Mouse (Mus musculus) intestine, embryonic 14.5 days (tissue): ENCODE data around the gene Zfp710. TPM values are rescaled to one million over a fixed set of nuclear protein-coding genes. Genes with fewer than 3 reads are reported as not detected.
"Not testable (repeated sequence)": the region's sequence is repeated elsewhere in the genome, so short reads cannot be mapped to it uniquely, and the experiment has no call there.

Experiments
- ATAC-seq: fragments of 200-750 bp; cut with Nextera tagmentation; replicated peaks from 2 replicates; pipeline ENCODE4 v1.8.0; 2017; ENCODE audit warnings: low read depth, moderate number of reproducible peaks, moderate TSS enrichment, moderate library complexity; ENCODE audit not compliant: low FRiP score, low TSS enrichment
- DNase-seq: peaks from one replicate; pipeline ENCODE4 v3.0.0-alpha.2; 2018; ENCODE audit warnings: low spot score
- H3K27ac ChIP-seq: fragments of 300-500 bp; sonication (generic); 2 replicates; pipeline ENCODE4 v1.5.1; 2014; ENCODE audit warnings: low read depth, mild to moderate bottlenecking, control low read depth
- H3K27me3 ChIP-seq: fragments of 300-500 bp; sonication (generic); replicated peaks from 2 replicates; pipeline ENCODE4 v1.6.1; 2014; ENCODE audit warnings: low read length, control low read depth; ENCODE audit not compliant: control insufficient read depth, insufficient read depth
- H3K36me3 ChIP-seq: fragments of 300-500 bp; sonication (generic); 2 replicates; pipeline ENCODE4 v1.6.1; 2014; ENCODE audit warnings: low read length, control low read depth; ENCODE audit not compliant: control insufficient read depth, insufficient read depth
- H3K4me1 ChIP-seq: fragments of 300-500 bp; sonication (generic); replicated peaks from 2 replicates; pipeline ENCODE4 v1.6.1; 2014; ENCODE audit warnings: low read length, control low read depth, mixed read lengths; ENCODE audit not compliant: control insufficient read depth, insufficient read depth
- H3K4me2 ChIP-seq: fragments of 300-500 bp; sonication (generic); 2 replicates; pipeline ENCODE4 v1.6.1; 2014; ENCODE audit warnings: low read length
- H3K4me3 ChIP-seq: fragments of 300-500 bp; sonication (generic); 2 replicates; pipeline ENCODE4 v1.5.1; 2014; ENCODE audit warnings: low read depth, low read length, control low read depth, mixed read lengths
- H3K9ac ChIP-seq: fragments of 300-500 bp; sonication (generic); 2 replicates; pipeline ENCODE4 v1.6.1; 2014; ENCODE audit warnings: mild to moderate bottlenecking, low read length
- H3K9me3 ChIP-seq: fragments of 300-500 bp; sonication (generic); 2 replicates; pipeline ENCODE4 v1.6.1; 2016; ENCODE audit warnings: low read length, control low read depth; ENCODE audit not compliant: control insufficient read depth
- WGBS: fragments of 180-500 bp; shearing (Covaris S2); extraction: QIAGEN DNeasy Blood & Tissue Kit; methylation state at CpG from one replicate; pipeline ENCODE4 v1.1.7; 2014; 5-methylcytosine and 5-hydroxymethylcytosine counted together
- polyA plus RNA-seq: library from polyadenylated mRNA; unstranded; fragments of >200 nt; fragmentation: Nextera tagmentation; extraction: Ambion mirVana; gene quantifications from 2 replicates; pipeline ENCODE4 v1.2.1, GENCODE M21; 2014

Gene Zfp710
- polyA plus RNA-seq, 1 experiment from 2014 or later: 18.9 TPM

- Histone ChIP-seq H3K4me3 (no peak overlapping the region), H3K9ac (no peak overlapping the region), H3K27me3 (no peaks in the 10 kb centered on the region), H3K4me1 (peaks cover 37% of the 10 kb centered on the region), H3K4me2 (no peak overlapping the region), H3K27ac (no peak overlapping the region), H3K36me3 (no peaks in the 10 kb centered on the region), H3K9me3 (no peaks in the 10 kb centered on the region)
- WGBS: 82% methylated on average over 4 of the region's 4 CpGs
- no peak for DNase-seq
- no peak for ATAC-seq
These were observed 22.4 kb downstream of the Zfp710 start for GRCm38 (mm10) chr7:80047041-80047440.

GRCm38 (mm10) chr7:80049746-80050145 is 25.1 kb downstream of the Zfp710 start:
- Histone ChIP-seq H3K4me1 (peaks cover 35% of the 10 kb centered on the region), H3K27me3 (no peaks in the 10 kb centered on the region), H3K9ac (no peak overlapping the region), H3K27ac (no peak overlapping the region), H3K4me3 (no peak overlapping the region), H3K9me3 (no peaks in the 10 kb centered on the region), H3K4me2 (no peak overlapping the region), H3K36me3 (no peaks in the 10 kb centered on the region)
- ATAC-seq (no peak), DNase-seq (no peak)
- WGBS: 65% methylated on average over 2 of the region's 2 CpGs

GRCm38 (mm10) chr7:80050382-80050781 is 25.8 kb downstream of the Zfp710 start:
- WGBS: 100% methylated on average over 1 of the region's 1 CpGs
- not testable (repeated sequence) for H3K27ac ChIP-seq

GRCm38 (mm10) chr7:80051835-80052234 is 27.2 kb downstream of the Zfp710 start:
- no peak for ATAC-seq
- no peak overlapping the region for H3K4me2 ChIP-seq

More at GRCm38 (mm10) chr7:80050382-80050781, 25.8 kb downstream of the Zfp710 start:
- H3K36me3 ChIP-seq, DNase-seq, H3K9me3 ChIP-seq, H3K4me2 ChIP-seq, ATAC-seq, H3K4me3 ChIP-seq, H3K27me3 ChIP-seq, H3K9ac ChIP-seq: not testable (repeated sequence)
- peaks cover 35% of the 10 kb centered on the region for H3K4me1 ChIP-seq

GRCm38 (mm10) chr7:80052261-80052660 is 27.6 kb downstream of the Zfp710 start:
- Histone ChIP-seq H3K4me2 (no peak overlapping the region), H3K9ac (no peak overlapping the region), H3K36me3 (no peaks in the 10 kb centered on the region), H3K4me3 (no peak overlapping the region), H3K27ac (no peak overlapping the region), H3K9me3 (no peaks in the 10 kb centered on the region), H3K27me3 (no peaks in the 10 kb centered on the region), H3K4me1 (peaks cover 42% of the 10 kb centered on the region)
- ATAC-seq (no peak), DNase-seq (no peak)
- WGBS: 35% methylated on average over 11 of the region's 11 CpGs

More at GRCm38 (mm10) chr7:80051835-80052234, 27.2 kb downstream of the Zfp710 start:
- Histone ChIP-seq H3K4me3 (no peak overlapping the region), H3K9ac (no peak overlapping the region), H3K9me3 (no peaks in the 10 kb centered on the region), H3K4me1 (peaks cover 42% of the 10 kb centered on the region), H3K27ac (no peak overlapping the region), H3K36me3 (no peaks in the 10 kb centered on the region), H3K27me3 (no peaks in the 10 kb centered on the region)
- WGBS: 60% methylated on average over 6 of the region's 6 CpGs
- no peak for DNase-seq

GRCm38 (mm10) chr7:80053147-80053546 is 28.5 kb downstream of the Zfp710 start:
- Histone ChIP-seq H3K27me3 (no peaks in the 10 kb centered on the region), H3K36me3 (no peaks in the 10 kb centered on the region), H3K27ac (no peak overlapping the region), H3K4me2 (no peak overlapping the region), H3K4me1 (peaks cover 43% of the 10 kb centered on the region), H3K9ac (no peak overlapping the region), H3K9me3 (no peaks in the 10 kb centered on the region), H3K4me3 (no peak overlapping the region)
- no peak for DNase-seq
- 87% methylated on average over 9 of the region's 9 CpGs for WGBS
- no peak for ATAC-seq

GRCm38 (mm10) chr7:80055781-80056180 is 31.2 kb downstream of the Zfp710 start:
- Histone ChIP-seq H3K9ac (no peak overlapping the region), H3K9me3 (no peaks in the 10 kb centered on the region), H3K4me3 (no peak overlapping the region), H3K4me1 (peaks cover 38% of the 10 kb centered on the region), H3K27me3 (no peaks in the 10 kb centered on the region), H3K36me3 (no peaks in the 10 kb centered on the region), H3K4me2 (no peak overlapping the region), H3K27ac (no peak overlapping the region)
- 58% methylated on average over 12 of the region's 12 CpGs for WGBS
- DNase-seq (no peak), ATAC-seq (no peak)

- Histone ChIP-seq H3K9me3 (no peaks in the 10 kb centered on the region), H3K27me3 (no peaks in the 10 kb centered on the region), H3K36me3 (no peaks in the 10 kb centered on the region), H3K4me3 (no peak overlapping the region), H3K9ac (no peak overlapping the region), H3K4me1 (peaks cover 31% of the 10 kb centered on the region), H3K4me2 (peak overlapping the region; percentile 21; the same call in 1 of the 2 replicates), H3K27ac (peak overlapping the region; percentile 70)
- ATAC-seq (peak; percentile 55), DNase-seq (no peak)
- WGBS: 60% methylated on average over 4 of the region's 4 CpGs
These were observed 32.5 kb downstream of the Zfp710 start for GRCm38 (mm10) chr7:80057002-80057691.

GRCm38 (mm10) chr7:80057781-80058180 is 33.2 kb downstream of the Zfp710 start:
- Histone ChIP-seq H3K27ac (peak overlapping the region; percentile 70), H3K27me3 (no peaks in the 10 kb centered on the region), H3K4me1 (peaks cover 28% of the 10 kb centered on the region), H3K4me2 (no peak overlapping the region), H3K36me3 (no peaks in the 10 kb centered on the region), H3K9ac (no peak overlapping the region), H3K4me3 (no peak overlapping the region), H3K9me3 (no peaks in the 10 kb centered on the region)
- 56% methylated on average over 14 of the region's 14 CpGs for WGBS
- no peak for ATAC-seq
- DNase-seq: no peak
